Mouse (Mus musculus) lung, postnatal 0 days (tissue): ENCODE measurements around the gene Bahd1.

Source experiments
- CTCF ChIP-seq: IDR thresholded peaks from 2 replicates; pipeline ENCODE4 v1.5.1; 2016; ENCODE audit warnings: antibody characterized with exemption, mild to moderate bottlenecking
- EP300 ChIP-seq: IDR thresholded peaks from 2 replicates; pipeline ENCODE4 v1.6.1; 2016; ENCODE audit warnings: antibody characterized with exemption, mild to moderate bottlenecking, control low read depth

DNA sequence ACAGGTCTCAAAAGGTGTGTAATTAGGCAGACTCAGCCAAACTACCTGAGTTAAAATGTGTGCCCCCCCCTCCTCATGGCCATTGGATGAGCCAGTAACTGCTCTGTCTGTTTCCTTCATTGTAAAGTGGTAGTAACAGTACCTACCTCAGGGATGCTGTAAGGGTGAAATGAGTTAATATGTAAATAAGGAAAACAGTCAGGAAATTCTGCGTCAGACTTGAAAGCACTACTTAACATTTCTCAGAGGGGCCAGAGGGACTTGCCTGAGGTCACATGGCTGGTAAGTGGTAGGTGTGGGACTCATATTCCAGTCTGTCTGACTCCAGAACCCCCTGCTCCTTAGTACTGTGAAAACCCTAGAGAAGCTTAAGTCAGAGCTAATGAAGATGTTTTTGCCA, 18.4 kb downstream of the Bahd1 start:
- no peak for TF ChIP-seq CTCF
- no peak for TF ChIP-seq EP300
